Mouse (Mus musculus) neural tube, embryonic 13.5 days (tissue): ENCODE data around the gene Nol12. TPM values are rescaled to one million over a fixed set of nuclear protein-coding genes. Genes with fewer than 3 reads are reported as not detected.

Experiments
- ATAC-seq: fragments of 200-750 bp; cut with Nextera tagmentation; 2 replicates; pipeline ENCODE4 v1.8.0; 2017; ENCODE audit warnings: low read depth, mild to moderate bottlenecking, moderate TSS enrichment, moderate library complexity
- H3K27ac ChIP-seq: fragments of 300-500 bp; sonication (generic); replicated peaks from 2 replicates; pipeline ENCODE4 v1.5.1; 2015; ENCODE audit warnings: moderate library complexity, mild to moderate bottlenecking, inconsistent platforms
- H3K27me3 ChIP-seq: fragments of 300-500 bp; sonication (generic); 2 replicates; pipeline ENCODE4 v1.6.1; 2015; ENCODE audit warnings: mild to moderate bottlenecking, inconsistent platforms
- H3K36me3 ChIP-seq: fragments of 300-500 bp; sonication (generic); 2 replicates; pipeline ENCODE4 v1.6.1; 2015; ENCODE audit warnings: mild to moderate bottlenecking, inconsistent platforms
- H3K4me1 ChIP-seq: fragments of 300-500 bp; sonication (generic); replicated peaks from 2 replicates; pipeline ENCODE4 v1.6.1; 2015; ENCODE audit warnings: inconsistent platforms
- H3K4me2 ChIP-seq: fragments of 300-500 bp; sonication (generic); 2 replicates; pipeline ENCODE4 v1.6.1; 2015; ENCODE audit warnings: inconsistent platforms, mild to moderate bottlenecking, moderate library complexity
- H3K4me3 ChIP-seq: fragments of 300-500 bp; sonication (generic); 2 replicates; pipeline ENCODE4 v1.5.1; 2015; ENCODE audit warnings: mild to moderate bottlenecking, inconsistent platforms
- H3K9ac ChIP-seq: fragments of 300-500 bp; sonication (generic); 2 replicates; pipeline ENCODE4 v1.6.1; 2015; ENCODE audit warnings: moderate library complexity, mild to moderate bottlenecking, inconsistent platforms
- H3K9me3 ChIP-seq: fragments of 300-500 bp; sonication (generic); 2 replicates; pipeline ENCODE4 v1.6.1; 2016; ENCODE audit warnings: inconsistent platforms
- WGBS: fragments of 180-500 bp; shearing (Covaris S2); methylation state at CpG from one replicate; pipeline ENCODE4 v1.1.7; 2015; 5-methylcytosine and 5-hydroxymethylcytosine counted together
- polyA plus RNA-seq: library from polyadenylated mRNA; unstranded; fragments of >200 nt; fragmentation: Nextera tagmentation; extraction: Ambion mirVana; gene quantifications from 2 replicates; pipeline ENCODE4 v1.2.1, GENCODE M21; 2015

Gene Nol12
- polyA plus RNA-seq, 1 experiment from 2014 or later: 57.1 TPM

GRCm38 (mm10) chr15:78959537-78959936, 24.8 kb downstream of the Nol12 start:
- 85% methylated on average over 11 of the region's 11 CpGs for WGBS
- H3K36me3 ChIP-seq: peaks cover 70% of the 10 kb centered on the region

DNA sequence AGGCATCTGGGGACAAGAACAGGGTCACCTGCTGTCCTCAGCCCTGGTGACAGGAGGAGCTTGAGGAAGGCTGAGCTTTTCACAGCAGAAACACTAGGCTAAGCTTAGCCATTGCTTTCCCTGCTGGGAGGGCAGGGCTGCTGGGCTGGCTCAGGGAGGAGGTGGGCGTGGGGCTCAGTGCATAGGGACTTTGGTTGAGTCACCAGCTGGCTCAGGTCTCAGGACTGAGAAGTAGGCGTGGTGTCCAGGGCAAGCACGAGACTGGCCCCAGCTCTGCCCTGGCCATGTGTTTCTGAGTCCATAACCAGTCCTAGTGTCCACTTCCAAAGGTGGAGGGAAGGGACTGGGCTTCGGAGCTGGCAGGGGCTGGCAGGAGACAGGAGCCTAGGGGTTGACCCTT, 25.4 kb downstream of the Nol12 start:
- peaks cover 68% of the 10 kb centered on the region for H3K36me3 ChIP-seq
- WGBS: 82% methylated on average over 4 of the region's 4 CpGs
- ATAC-seq: no peak
- peaks cover 5% of the 10 kb centered on the region for H3K4me1 ChIP-seq
- no peak overlapping the region for H3K4me2 ChIP-seq
- no peaks in the 10 kb centered on the region for H3K9me3 ChIP-seq
- H3K27ac ChIP-seq: no peak overlapping the region
- H3K9ac ChIP-seq: no peak overlapping the region
- H3K4me3 ChIP-seq: no peak overlapping the region
- H3K27me3 ChIP-seq: no peaks in the 10 kb centered on the region

More at GRCm38 (mm10) chr15:78959537-78959936, 24.8 kb downstream of the Nol12 start:
- no peak overlapping the region for H3K27ac ChIP-seq
- H3K4me1 ChIP-seq: peaks cover 5% of the 10 kb centered on the region
- no peak; the same call in 1 of the 2 replicates for ATAC-seq
- H3K27me3 ChIP-seq: no peaks in the 10 kb centered on the region
- no peaks in the 10 kb centered on the region for H3K9me3 ChIP-seq
- H3K4me3 ChIP-seq: no peak overlapping the region
- H3K4me2 ChIP-seq: no peak overlapping the region
- no peak overlapping the region for H3K9ac ChIP-seq

GRCm38 (mm10) chr15:78962885-78963284, 28.2 kb downstream of the Nol12 start:
- ATAC-seq: peak; percentile 64; the same call in 1 of the 2 replicates
- no peak overlapping the region for H3K4me3 ChIP-seq
- 34% methylated on average over 2 of the region's 2 CpGs for WGBS
- H3K27ac ChIP-seq: no peak overlapping the region
- H3K4me1 ChIP-seq: peaks cover 5% of the 10 kb centered on the region
- peaks cover 73% of the 10 kb centered on the region for H3K36me3 ChIP-seq
- 0 out of 2 replicates have a peak overlapping the region, but pooled peaks have one; percentile 8 for H3K9ac ChIP-seq
- no peaks in the 10 kb centered on the region for H3K9me3 ChIP-seq
- no peaks in the 10 kb centered on the region for H3K27me3 ChIP-seq
- H3K4me2 ChIP-seq: no peak overlapping the region

DNA sequence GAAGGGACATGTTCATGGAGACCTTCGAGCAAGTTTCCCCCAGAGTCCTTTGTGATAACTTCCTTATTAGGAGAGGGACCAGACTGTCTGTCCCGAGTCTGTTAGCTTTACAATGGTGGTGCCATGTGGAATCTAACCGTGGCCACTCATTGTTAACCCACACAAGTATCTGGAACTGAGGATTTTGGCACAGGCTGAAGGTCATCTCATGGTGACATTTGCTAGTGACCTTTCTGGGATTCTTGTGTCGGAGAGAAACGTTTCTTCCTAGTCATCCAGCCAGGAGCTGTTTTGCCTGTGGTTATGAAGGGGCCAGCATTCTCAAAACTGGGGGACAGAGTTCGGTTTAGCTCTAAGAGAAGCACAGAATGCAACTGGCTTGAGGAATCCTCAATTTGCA, 36.9 kb downstream of the Nol12 start:
- Histone ChIP-seq H3K4me2 (no peak overlapping the region), H3K27ac (no peak overlapping the region), H3K27me3 (no peaks in the 10 kb centered on the region), H3K9me3 (no peaks in the 10 kb centered on the region), H3K4me3 (no peak overlapping the region), H3K36me3 (peaks cover 49% of the 10 kb centered on the region), H3K4me1 (no peaks in the 10 kb centered on the region), H3K9ac (no peak overlapping the region)
- no peak for ATAC-seq
- 79% methylated on average over 6 of the region's 6 CpGs for WGBS

GRCm38 (mm10) chr15:78973950-78974349, 39.2 kb downstream of the Nol12 start:
- 80% methylated on average over 7 of the region's 7 CpGs for WGBS
- H3K9me3 ChIP-seq: no peaks in the 10 kb centered on the region
- no peak overlapping the region for H3K4me3 ChIP-seq
- no peak overlapping the region for H3K4me2 ChIP-seq
- H3K4me1 ChIP-seq: peaks cover 9% of the 10 kb centered on the region
- H3K36me3 ChIP-seq: peaks cover 33% of the 10 kb centered on the region; the same call in 1 of the 2 replicates
- no peak overlapping the region for H3K9ac ChIP-seq
- no peak for ATAC-seq
- no peaks in the 10 kb centered on the region for H3K27me3 ChIP-seq
- H3K27ac ChIP-seq: no peak overlapping the region

DNA sequence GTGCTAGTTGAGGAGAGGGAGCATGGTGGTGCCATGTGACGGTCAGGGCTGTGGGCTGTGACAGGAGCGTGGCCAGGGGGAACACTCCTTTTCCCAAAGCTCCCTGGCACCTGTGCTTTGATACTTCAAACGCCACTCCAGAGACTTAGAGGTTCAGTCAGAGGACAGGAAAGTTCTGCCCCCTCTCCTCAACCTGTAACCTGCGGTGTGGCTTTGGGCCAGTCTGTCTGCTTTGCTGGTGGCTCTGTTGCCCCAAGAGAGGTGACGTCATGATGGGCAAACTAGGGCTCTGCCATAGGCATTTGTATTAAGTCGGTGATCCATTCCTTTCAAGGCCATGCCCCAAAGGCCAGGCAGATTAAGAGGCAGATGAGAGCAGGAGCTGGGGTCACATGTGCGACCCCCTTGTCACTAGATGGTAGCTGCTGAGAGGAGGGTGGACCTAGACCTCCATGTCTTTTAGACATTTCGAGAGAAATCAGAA, 43.0 kb downstream of the Nol12 start:
- H3K4me1 ChIP-seq: peaks cover 23% of the 10 kb centered on the region
- ATAC-seq: no peak
- H3K4me2 ChIP-seq: no peak overlapping the region
- H3K36me3 ChIP-seq: peaks cover 15% of the 10 kb centered on the region; the same call in 1 of the 2 replicates
- H3K9ac ChIP-seq: no peak overlapping the region
- no peaks in the 10 kb centered on the region for H3K9me3 ChIP-seq
- WGBS: 92% methylated on average over 8 of the region's 8 CpGs
- no peak overlapping the region for H3K27ac ChIP-seq
- H3K4me3 ChIP-seq: no peak overlapping the region
- H3K27me3 ChIP-seq: no peaks in the 10 kb centered on the region; the same call in 1 of the 2 replicates

DNA sequence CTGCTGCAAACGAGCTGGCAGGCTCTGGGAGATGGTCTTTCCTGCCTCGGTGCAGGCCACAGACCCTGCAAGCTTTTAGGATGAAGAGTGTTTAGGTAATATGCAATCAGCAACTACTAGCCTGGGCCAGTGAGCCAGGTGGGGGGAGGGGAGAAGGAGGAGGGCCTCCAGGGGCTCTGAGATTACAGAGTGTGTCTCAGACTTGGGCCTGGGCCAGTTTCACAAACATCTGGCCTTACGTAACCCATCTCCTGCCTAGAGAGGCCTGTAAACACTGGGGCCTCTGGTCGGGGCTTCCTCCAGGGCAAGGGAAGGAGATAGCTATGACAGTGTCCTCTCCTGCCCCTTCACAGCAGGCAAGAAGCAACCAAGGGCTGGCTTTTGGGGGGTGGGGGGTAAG, 44.1 kb downstream of the Nol12 start:
- no peak overlapping the region for H3K4me2 ChIP-seq
- ATAC-seq: no peak
- 35% methylated on average over 4 of the region's 4 CpGs for WGBS
- peak overlapping the region; percentile 31 for H3K9ac ChIP-seq
- no peaks in the 10 kb centered on the region for H3K9me3 ChIP-seq
- peaks cover 15% of the 10 kb centered on the region; the same call in 1 of the 2 replicates for H3K36me3 ChIP-seq
- no peak overlapping the region for H3K4me3 ChIP-seq
- H3K4me1 ChIP-seq: peaks cover 33% of the 10 kb centered on the region
- H3K27ac ChIP-seq: peak overlapping the region; percentile 49
- H3K27me3 ChIP-seq: no peaks in the 10 kb centered on the region; the same call in 1 of the 2 replicates

DNA sequence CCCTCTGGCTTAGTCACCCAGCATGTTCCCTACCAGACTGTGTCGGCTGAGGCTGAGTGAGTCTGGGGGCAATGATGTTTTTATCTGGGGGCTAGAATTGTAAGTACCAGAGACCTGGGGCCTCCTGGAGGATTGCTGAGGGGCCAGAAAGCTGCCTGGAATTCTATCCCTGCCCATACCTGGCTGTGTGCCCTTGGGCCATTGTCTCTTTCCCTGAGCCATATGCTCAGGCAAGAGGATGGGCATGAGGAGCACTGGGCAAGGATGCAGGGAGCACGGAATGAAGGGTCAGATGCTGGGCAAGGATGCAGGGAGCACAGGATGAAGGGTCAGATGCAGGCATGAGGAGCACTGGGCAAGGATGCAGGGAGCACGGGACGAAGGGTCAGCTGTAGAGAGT, 45.4 kb downstream of the Nol12 start:
- 89% methylated on average over 4 of the region's 4 CpGs for WGBS
- Histone ChIP-seq H3K36me3 (peaks cover 12% of the 10 kb centered on the region; the same call in 1 of the 2 replicates), H3K4me2 (no peak overlapping the region), H3K27ac (no peak overlapping the region), H3K9ac (no peak overlapping the region), H3K27me3 (no peaks in the 10 kb centered on the region; the same call in 1 of the 2 replicates), H3K4me3 (no peak overlapping the region), H3K9me3 (no peaks in the 10 kb centered on the region), H3K4me1 (peaks cover 45% of the 10 kb centered on the region)
- no peak for ATAC-seq

- H3K4me1 ChIP-seq: peaks cover 64% of the 10 kb centered on the region
- under 1% methylated on average over 52 of the region's 67 CpGs for WGBS
These were observed 48.1 kb downstream of the Nol12 start for GRCm38 (mm10) chr15:78982658-78983435.

DNA sequence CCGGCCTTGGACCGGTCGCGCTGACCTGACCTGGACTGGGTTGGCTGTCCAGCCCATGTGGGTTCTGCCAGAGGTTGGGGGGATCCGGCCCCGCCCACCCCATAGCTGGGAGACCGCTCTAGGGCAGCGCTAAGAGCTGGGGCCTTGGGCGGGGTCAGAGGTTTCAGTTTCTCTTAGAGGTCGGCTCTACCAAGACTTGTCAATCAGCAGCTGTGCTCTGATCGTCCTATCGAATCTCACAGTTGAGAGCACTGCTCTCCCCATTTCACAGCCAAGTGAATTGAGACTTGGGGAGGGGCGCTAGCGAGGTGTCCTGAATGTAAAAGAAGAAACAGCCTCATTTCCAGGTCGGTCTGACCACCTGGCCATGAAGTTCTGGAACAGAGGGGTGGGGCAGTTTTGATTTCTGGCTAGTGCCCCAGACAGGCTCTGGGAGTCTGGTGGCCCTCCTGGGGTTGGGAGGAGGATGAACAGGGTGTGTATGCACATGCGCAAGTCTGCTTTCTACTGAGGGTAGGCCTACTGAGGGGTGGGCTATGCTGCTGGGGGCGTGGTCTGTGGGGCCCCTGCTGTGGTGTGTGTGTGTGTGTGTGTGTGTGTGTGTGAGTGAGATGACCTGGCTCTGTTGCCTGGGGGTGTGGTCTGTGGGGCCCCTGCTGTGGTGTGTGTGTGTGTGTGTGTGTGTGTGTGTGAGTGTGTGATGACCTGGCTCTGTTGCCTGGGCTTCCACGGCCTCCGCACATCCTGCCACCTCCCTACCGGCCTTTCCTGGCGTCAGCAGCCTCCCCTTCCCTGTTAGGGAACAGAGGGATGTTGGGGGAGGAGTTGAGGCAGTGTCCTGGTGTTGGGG, 48.9 kb downstream of the Nol12 start:
- H3K36me3 ChIP-seq: peaks cover 2% of the 10 kb centered on the region; the same call in 1 of the 2 replicates
- no peaks in the 10 kb centered on the region for H3K9me3 ChIP-seq
- peak overlapping the region; percentile 80 for H3K4me2 ChIP-seq
- H3K27ac ChIP-seq: peak overlapping the region; percentile 74
- H3K4me3 ChIP-seq: peak overlapping the region; percentile 59
- WGBS: 1% methylated on average over 21 of the region's 21 CpGs
- no peaks in the 10 kb centered on the region; the same call in 1 of the 2 replicates for H3K27me3 ChIP-seq
- peaks cover 67% of the 10 kb centered on the region for H3K4me1 ChIP-seq
- peak; percentile 38 for ATAC-seq
- H3K9ac ChIP-seq: peak overlapping the region; percentile 76

More at GRCm38 (mm10) chr15:78982658-78983435, 48.1 kb downstream of the Nol12 start:
- Histone ChIP-seq H3K9me3 (no peaks in the 10 kb centered on the region), H3K9ac (peak overlapping the region; percentile 76), H3K36me3 (no peaks in the 10 kb centered on the region), H3K4me3 (peak overlapping the region; percentile 59), H3K27ac (peak overlapping the region; percentile 74), H3K4me2 (peak overlapping the region; percentile 80), H3K27me3 (no peaks in the 10 kb centered on the region; the same call in 1 of the 2 replicates)
- peak; percentile 80 for ATAC-seq

DNA sequence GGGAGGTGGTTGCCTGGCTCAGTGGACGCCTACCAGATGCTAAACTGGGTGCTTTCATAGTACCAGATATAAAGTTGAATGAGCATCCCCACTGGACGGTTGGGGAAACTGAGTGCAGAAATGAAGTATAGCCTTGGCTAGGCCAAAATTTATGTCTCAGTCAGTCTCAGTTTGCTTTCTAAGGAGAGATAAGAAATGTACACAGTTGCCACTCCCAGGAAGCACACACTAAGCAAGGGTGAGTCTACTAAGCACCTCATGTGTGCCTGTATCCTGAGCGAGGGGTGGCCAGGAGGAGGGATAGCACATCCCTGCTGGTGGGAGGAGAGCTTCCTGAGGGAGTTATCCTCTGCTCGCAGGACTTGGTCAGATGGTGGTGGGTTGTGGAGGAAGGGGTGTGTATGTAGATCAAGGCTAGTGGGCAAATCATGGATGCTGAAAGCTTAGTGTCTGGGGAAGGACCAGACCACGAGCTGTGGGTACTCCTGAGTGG, 49.6 kb downstream of the Nol12 start:
- Histone ChIP-seq H3K27ac (no peak overlapping the region), H3K36me3 (peaks cover 3% of the 10 kb centered on the region; the same call in 1 of the 2 replicates), H3K27me3 (no peaks in the 10 kb centered on the region; the same call in 1 of the 2 replicates), H3K4me2 (peak overlapping the region; percentile 80), H3K4me3 (peak overlapping the region; percentile 59), H3K9me3 (no peaks in the 10 kb centered on the region), H3K4me1 (peaks cover 62% of the 10 kb centered on the region), H3K9ac (0 out of 2 replicates have a peak overlapping the region, but pooled peaks have one; percentile 9)
- WGBS: 49% methylated on average over 5 of the region's 5 CpGs
- ATAC-seq: no peak
